Mouse (Mus musculus) embryonic fibroblast, embryonic 13.5 days (primary cell): Measurements from ENCODE around the gene Fkbp8.

ENCODE experiments used
- CTCF ChIP-seq: IDR thresholded peaks from 2 replicates; pipeline ENCODE4 v1.5.1; 2011; ENCODE audit warnings: mild to moderate bottlenecking, control low read depth, low read length, moderate library complexity, borderline replicate concordance; ENCODE audit not compliant: insufficient read depth
- POLR2A ChIP-seq: IDR thresholded peaks from 2 replicates; pipeline ENCODE4 v1.6.1; 2011; ENCODE audit warnings: low read depth, mild to moderate bottlenecking, control low read depth, low read length, moderate library complexity

- no peak for TF ChIP-seq CTCF
- TF ChIP-seq POLR2A: no peak
Measured at GRCm38 (mm10) chr8:70577207-70577606, 49.7 kb downstream of the Fkbp8 start.
